Mouse (Mus musculus) neural tube, embryonic 13.5 days (tissue): ENCODE data around the gene Cnga1. TPM values are rescaled to one million over a fixed set of nuclear protein-coding genes. Genes with fewer than 3 reads are reported as not detected.
A peak's percentile ranks its signal among the peaks of the same experiment; 100 is the strongest.
"Not testable (repeated sequence)": the region's sequence is repeated elsewhere in the genome, so short reads cannot be mapped to it uniquely, and the experiment has no call there.

Experiments
- ATAC-seq: fragments of 200-750 bp; cut with Nextera tagmentation; 2 replicates; pipeline ENCODE4 v1.8.0; 2017; ENCODE audit warnings: low read depth, mild to moderate bottlenecking, moderate TSS enrichment, moderate library complexity
- H3K27ac ChIP-seq: fragments of 300-500 bp; sonication (generic); replicated peaks from 2 replicates; pipeline ENCODE4 v1.5.1; 2015; ENCODE audit warnings: moderate library complexity, mild to moderate bottlenecking, inconsistent platforms
- H3K27me3 ChIP-seq: fragments of 300-500 bp; sonication (generic); 2 replicates; pipeline ENCODE4 v1.6.1; 2015; ENCODE audit warnings: mild to moderate bottlenecking, inconsistent platforms
- H3K36me3 ChIP-seq: fragments of 300-500 bp; sonication (generic); 2 replicates; pipeline ENCODE4 v1.6.1; 2015; ENCODE audit warnings: mild to moderate bottlenecking, inconsistent platforms
- H3K4me1 ChIP-seq: fragments of 300-500 bp; sonication (generic); replicated peaks from 2 replicates; pipeline ENCODE4 v1.6.1; 2015; ENCODE audit warnings: inconsistent platforms
- H3K4me2 ChIP-seq: fragments of 300-500 bp; sonication (generic); 2 replicates; pipeline ENCODE4 v1.6.1; 2015; ENCODE audit warnings: inconsistent platforms, mild to moderate bottlenecking, moderate library complexity
- H3K4me3 ChIP-seq: fragments of 300-500 bp; sonication (generic); 2 replicates; pipeline ENCODE4 v1.5.1; 2015; ENCODE audit warnings: mild to moderate bottlenecking, inconsistent platforms
- H3K9ac ChIP-seq: fragments of 300-500 bp; sonication (generic); 2 replicates; pipeline ENCODE4 v1.6.1; 2015; ENCODE audit warnings: moderate library complexity, mild to moderate bottlenecking, inconsistent platforms
- H3K9me3 ChIP-seq: fragments of 300-500 bp; sonication (generic); 2 replicates; pipeline ENCODE4 v1.6.1; 2016; ENCODE audit warnings: inconsistent platforms
- WGBS: fragments of 180-500 bp; shearing (Covaris S2); methylation state at CpG from one replicate; pipeline ENCODE4 v1.1.7; 2015; 5-methylcytosine and 5-hydroxymethylcytosine counted together
- polyA plus RNA-seq: library from polyadenylated mRNA; unstranded; fragments of >200 nt; fragmentation: Nextera tagmentation; extraction: Ambion mirVana; gene quantifications from 2 replicates; pipeline ENCODE4 v1.2.1, GENCODE M21; 2015

Gene Cnga1
- polyA plus RNA-seq, 1 experiment from 2014 or later = not detected

- Histone ChIP-seq H3K27ac (no peak overlapping the region), H3K4me2 (no peak overlapping the region), H3K36me3 (no peaks in the 10 kb centered on the region), H3K4me1 (0 out of 2 replicates have a peak, but pooled peaks cover 3% of the 10 kb centered on the region), H3K9ac (no peak overlapping the region), H3K27me3 (no peaks in the 10 kb centered on the region), H3K9me3 (peaks cover 17% of the 10 kb centered on the region; the same call in 1 of the 2 replicates), H3K4me3 (no peak overlapping the region)
- ATAC-seq = no peak
- WGBS = 84% methylated on average over 5 of the region's 5 CpGs
Observed at GRCm38 (mm10) chr5:72565621-72566020, 78.5 kb downstream of the Cnga1 start.

- not testable (repeated sequence) for H3K27me3 ChIP-seq, H3K36me3 ChIP-seq, H3K9ac ChIP-seq, H3K9me3 ChIP-seq, H3K4me3 ChIP-seq, H3K4me2 ChIP-seq, H3K27ac ChIP-seq, ATAC-seq
- peaks cover 13% of the 10 kb centered on the region for H3K4me1 ChIP-seq
- 96% methylated on average over 2 of the region's 2 CpGs for WGBS
Observed at GRCm38 (mm10) chr5:72563183-72563582, 80.9 kb downstream of the Cnga1 start.

- H3K27me3 ChIP-seq = no peaks in the 10 kb centered on the region
- no peaks in the 10 kb centered on the region; the same call in 1 of the 2 replicates for H3K36me3 ChIP-seq
- 87% methylated on average over 3 of the region's 3 CpGs for WGBS
- H3K9me3 ChIP-seq = no peaks in the 10 kb centered on the region
- no peak overlapping the region for H3K4me2 ChIP-seq
- no peak overlapping the region for H3K9ac ChIP-seq
- H3K4me1 ChIP-seq = peaks cover 16% of the 10 kb centered on the region
- no peak overlapping the region for H3K4me3 ChIP-seq
- ATAC-seq = no peak
- H3K27ac ChIP-seq = no peak overlapping the region
Observed at GRCm38 (mm10) chr5:72560976-72561628, 83.0 kb downstream of the Cnga1 start.

- Histone ChIP-seq H3K27ac (peak within 1 kb of the TSS; percentile 74), H3K4me2 (peak within 1 kb of the TSS; percentile 91), H3K36me3 (peaks cover 5% of the 10 kb centered on the region), H3K9ac (peak within 1 kb of the TSS; percentile 91), H3K9me3 (no peaks in the 10 kb centered on the region), H3K4me3 (peak within 1 kb of the TSS; percentile 96), H3K27me3 (no peaks in the 10 kb centered on the region), H3K4me1 (peaks cover 16% of the 10 kb centered on the region)
- under 1% methylated on average over 42 of the region's 42 CpGs for WGBS
- ATAC-seq = peak; percentile 96
Observed at GRCm38 (mm10) chr5:72559544-72560049, 84.5 kb downstream of the Cnga1 start, which contains the start of gene Nfxl1. Gene Nfxl1 (minus strand): TSS chr5:72559684.

- H3K4me1 ChIP-seq = peaks cover 13% of the 10 kb centered on the region
- H3K27me3 ChIP-seq = no peaks in the 10 kb centered on the region
- under 1% methylated on average over 57 of the region's 57 CpGs for WGBS
- H3K9me3 ChIP-seq = no peaks in the 10 kb centered on the region
- H3K4me3 ChIP-seq = peak overlapping the region; percentile 96
- peak overlapping the region; percentile 74 for H3K27ac ChIP-seq
- peak; percentile 86 for ATAC-seq
- peaks cover 9% of the 10 kb centered on the region for H3K36me3 ChIP-seq
- H3K4me2 ChIP-seq = peak overlapping the region; percentile 91
- peak overlapping the region; percentile 91 for H3K9ac ChIP-seq
Observed at GRCm38 (mm10) chr5:72558716-72559526, 85.2 kb downstream of the Cnga1 start.

GRCm38 (mm10) chr5:72556245-72556644 lies 87.8 kb downstream of the Cnga1 start:
- no peaks in the 10 kb centered on the region for H3K9me3 ChIP-seq
- no peak for ATAC-seq
- 73% methylated on average over 3 of the region's 3 CpGs for WGBS
- no peak overlapping the region for H3K27ac ChIP-seq
- no peak overlapping the region for H3K4me2 ChIP-seq
- H3K36me3 ChIP-seq = peaks cover 18% of the 10 kb centered on the region
- no peak overlapping the region for H3K4me3 ChIP-seq
- no peak overlapping the region for H3K9ac ChIP-seq
- H3K4me1 ChIP-seq = peaks cover 13% of the 10 kb centered on the region
- no peaks in the 10 kb centered on the region for H3K27me3 ChIP-seq

Other genes starting within 250 kb of the Cnga1 start
- gene Corin, start 139.8 kb downstream of the Cnga1 start, polyA plus RNA-seq = 1.9 and 2.0 TPM in 2 replicates
- gene Nfxl1, start 84.6 kb downstream of the Cnga1 start, polyA plus RNA-seq = 13.7 and 15.2 TPM in 2 replicates
- 3.8 and 5.9 TPM in 2 replicates for gene Zar1, start 63.0 kb downstream of the Cnga1 start, polyA plus RNA-seq
- gene Gm5868, start 56.7 kb downstream of the Cnga1 start, polyA plus RNA-seq = 10.5 and 10.8 TPM in 2 replicates
- gene Nipal1, start 3.5 kb upstream of the Cnga1 start, polyA plus RNA-seq = 1.2 and 1.9 TPM in 2 replicates
- 0.08 and 0.11 TPM in 2 replicates for gene Txk, start 108.5 kb upstream of the Cnga1 start, polyA plus RNA-seq
- gene Tec, start 224.2 kb upstream of the Cnga1 start, polyA plus RNA-seq = 10.0 and 10.5 TPM in 2 replicates